Mouse (Mus musculus) frontal cortex, adult (tissue): ENCODE data around the gene Cd55b.
"Not testable (repeated sequence)": the region's sequence is repeated elsewhere in the genome, so short reads cannot be mapped to it uniquely, and the experiment has no call there.

Source experiments
- ATAC-seq: cut with Nextera tagmentation; 2 replicates; pipeline ENCODE4 v1.9.2; 2017; ENCODE audit warnings: mild to moderate bottlenecking, moderate library complexity, mixed read lengths; ENCODE audit not compliant: low TSS enrichment

Cd55b gene

DNA sequence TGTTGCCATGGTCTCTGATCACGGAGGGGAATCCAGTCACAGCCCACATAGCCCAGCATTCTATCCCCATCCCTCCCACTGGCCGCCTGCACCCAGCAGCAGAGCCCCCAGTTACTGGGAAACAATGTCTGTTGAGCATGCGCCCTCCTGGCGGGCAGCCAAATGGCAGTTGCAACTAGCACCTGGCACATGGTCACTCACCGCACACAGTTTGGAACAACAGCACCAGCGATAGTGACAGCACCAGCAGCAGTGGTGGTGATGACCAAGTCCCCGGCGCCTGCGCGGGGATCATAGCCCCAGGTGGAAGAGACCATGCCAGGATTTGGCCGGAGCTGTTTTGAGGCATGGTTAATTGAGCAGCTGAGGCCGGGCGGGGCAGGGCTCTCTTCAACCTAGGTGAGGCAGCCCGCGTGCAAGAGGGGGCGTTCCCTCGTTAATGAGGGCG is at the start of gene Cd55b:
Cd55b (minus strand) TSS at position 346 of the 448 bp plus-strand sequence.
- no peak for ATAC-seq

GRCm38 (mm10) chr1:130470074-130470473 is 47.3 kb upstream of the Cd55b start:
- no peak for ATAC-seq

DNA sequence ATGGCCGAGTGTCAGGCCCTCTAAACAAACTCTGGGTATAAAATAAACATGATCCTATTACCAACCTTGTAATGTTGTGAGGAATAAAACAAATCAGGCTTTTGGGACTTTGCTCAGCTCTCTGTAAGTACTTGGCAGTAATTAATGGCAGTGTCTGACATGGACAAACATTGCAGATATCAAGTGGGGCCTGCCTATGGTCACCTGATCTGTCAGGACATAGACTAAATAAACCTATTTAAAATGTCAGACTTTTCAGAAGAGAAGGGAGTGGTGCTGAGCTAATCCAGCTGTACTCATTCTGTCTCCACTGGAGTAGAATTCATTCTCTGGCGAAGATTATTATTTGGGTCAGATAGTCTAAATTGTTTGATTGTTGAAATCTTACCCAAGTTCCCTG is 44.6 kb upstream of the Cd55b start:
- ATAC-seq = no peak

GRCm38 (mm10) chr1:130464173-130464572 is 41.4 kb upstream of the Cd55b start:
- ATAC-seq = no peak

GRCm38 (mm10) chr1:130462867-130463266 is 40.1 kb upstream of the Cd55b start:
- ATAC-seq = peak; percentile 84

GRCm38 (mm10) chr1:130462084-130462861 is 39.5 kb upstream of the Cd55b start, which contains the start of gene Cd55:
Gene Cd55 (minus strand): TSS chr1:130462744.
- ATAC-seq = peak; percentile 92

GRCm38 (mm10) chr1:130455111-130455510 is 32.3 kb upstream of the Cd55b start:
- ATAC-seq = no peak

DNA sequence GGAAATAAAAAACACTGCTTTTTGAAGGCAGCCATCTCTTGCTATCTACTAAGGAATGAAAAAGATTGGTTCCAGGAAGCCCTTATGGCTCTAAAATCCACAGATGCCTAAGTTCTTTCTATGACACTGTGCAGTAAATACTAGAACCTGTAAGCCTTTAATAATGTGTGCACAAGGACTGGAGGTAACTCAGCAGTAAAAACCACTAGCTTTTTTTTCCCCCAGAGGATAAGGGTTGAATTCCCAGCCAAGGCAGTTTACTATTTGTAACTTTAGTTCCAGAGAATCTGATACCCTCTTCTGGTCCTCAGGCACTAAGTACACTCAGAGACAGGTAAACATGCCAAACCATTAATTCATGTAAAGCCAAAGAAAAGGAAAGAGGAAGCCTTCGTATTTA is 20.1 kb upstream of the Cd55b start:
- ATAC-seq = not testable (repeated sequence)

- no peak for ATAC-seq
Measured at GRCm38 (mm10) chr1:130430920-130431319, 8.1 kb upstream of the Cd55b start.

DNA sequence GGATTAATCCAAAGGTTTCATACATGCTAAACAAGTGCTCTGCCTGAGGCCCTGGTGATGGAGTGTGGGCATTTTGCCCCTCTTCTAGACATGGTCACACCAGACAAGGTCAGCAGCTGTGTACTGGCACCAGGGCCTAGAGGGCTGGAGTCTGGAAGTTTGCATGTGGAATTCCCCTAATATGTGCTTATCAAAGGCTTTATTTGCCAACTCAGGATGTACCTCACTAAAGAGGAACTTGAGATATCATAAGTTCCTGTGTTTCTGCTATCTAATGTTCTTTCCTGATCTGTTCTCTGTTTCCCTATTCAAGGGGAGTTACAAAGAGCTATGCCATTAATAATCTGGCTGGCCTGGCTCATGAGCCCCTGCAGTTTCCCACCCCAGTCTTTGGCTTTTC is 5.9 kb upstream of the Cd55b start:
- not testable (repeated sequence) for ATAC-seq

GRCm38 (mm10) chr1:130427175-130427853 is 4.5 kb upstream of the Cd55b start:
- ATAC-seq = not testable (repeated sequence)

- ATAC-seq = not testable (repeated sequence)
Measured at GRCm38 (mm10) chr1:130422033-130422432, 776 bp downstream of the Cd55b start.

DNA sequence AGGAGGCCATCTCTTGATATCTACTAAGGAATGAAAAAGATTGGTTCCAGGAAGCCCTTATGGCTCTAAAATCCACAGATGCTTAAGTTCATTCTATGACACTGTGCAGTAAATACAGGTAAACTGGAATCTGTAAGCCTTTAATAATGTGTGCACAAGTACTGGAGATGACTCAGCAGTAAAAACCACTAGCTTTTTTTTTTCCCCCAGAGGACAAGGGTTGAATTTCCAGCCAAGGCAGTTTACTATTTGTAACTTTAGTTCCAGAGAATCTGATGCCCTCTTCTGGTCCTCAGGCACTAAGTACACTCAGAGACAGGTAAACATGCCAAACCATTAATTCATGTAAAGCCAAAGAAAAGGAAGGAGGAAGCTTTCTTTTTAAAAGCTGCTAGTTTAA is 25.7 kb downstream of the Cd55b start:
- not testable (repeated sequence) for ATAC-seq

- not testable (repeated sequence) for ATAC-seq
Measured at GRCm38 (mm10) chr1:130387282-130387681, 35.5 kb downstream of the Cd55b start.

DNA sequence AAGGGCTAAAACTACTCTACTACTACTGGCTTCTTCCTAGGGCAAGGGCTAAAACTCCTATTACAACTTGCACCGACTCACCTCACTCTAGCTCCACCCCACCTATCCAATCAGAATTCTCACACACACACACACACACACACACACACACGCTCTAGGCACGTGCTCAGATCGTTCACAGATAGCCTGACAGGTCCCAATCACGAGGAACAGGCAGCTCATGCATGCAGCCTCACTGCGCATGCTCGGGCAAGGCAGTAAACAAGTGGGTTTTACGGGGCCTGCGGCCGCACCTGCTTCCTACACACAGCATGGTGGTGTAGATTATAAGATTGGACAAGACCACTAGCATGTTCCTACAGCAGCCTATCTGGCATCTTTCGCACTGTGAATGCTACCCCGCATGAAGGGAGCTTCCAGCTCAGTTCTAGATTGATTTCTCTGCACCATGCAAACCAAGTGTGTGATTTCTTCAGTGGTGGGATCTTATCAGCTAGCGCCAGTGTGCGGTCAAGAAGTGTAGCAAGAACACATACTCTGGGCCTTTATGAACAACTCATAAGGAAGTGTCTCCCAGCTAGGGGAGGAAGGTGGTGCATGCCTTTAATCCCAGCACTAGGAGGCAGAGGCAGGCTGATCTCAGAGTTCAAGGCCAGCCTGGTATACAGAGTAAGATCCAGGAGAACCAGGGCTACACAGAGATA is 44.9 kb downstream of the Cd55b start:
- ATAC-seq = no peak

DNA sequence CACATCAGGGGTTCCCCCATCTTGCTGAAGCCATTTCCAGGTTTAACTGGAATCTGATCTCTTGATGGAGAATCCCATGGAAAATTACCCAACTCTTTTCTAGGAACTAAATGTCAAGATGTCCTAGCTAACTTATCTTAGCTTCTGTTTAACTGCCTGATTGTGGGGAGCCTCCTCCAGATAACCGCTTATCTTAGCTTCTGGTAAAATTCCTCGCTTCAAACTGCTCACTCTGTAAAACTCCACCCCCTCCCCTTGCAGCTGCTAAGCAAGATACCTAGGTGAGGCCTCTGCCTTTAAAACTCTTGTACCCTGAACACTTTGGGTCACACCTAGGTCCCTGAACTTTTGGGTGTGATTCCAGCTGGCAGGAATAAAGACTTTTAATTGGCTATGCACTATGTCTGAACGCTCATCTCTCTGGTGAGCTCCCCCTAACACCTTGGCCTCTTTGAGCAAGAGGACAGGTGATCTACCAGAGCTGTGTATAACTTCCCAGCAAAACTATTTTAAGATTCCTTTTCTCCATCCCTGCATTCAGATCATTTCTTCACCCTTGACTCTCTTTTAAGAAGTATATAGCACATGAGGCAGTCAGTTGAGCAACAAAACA is 48.5 kb downstream of the Cd55b start:
- ATAC-seq = no peak

DNA sequence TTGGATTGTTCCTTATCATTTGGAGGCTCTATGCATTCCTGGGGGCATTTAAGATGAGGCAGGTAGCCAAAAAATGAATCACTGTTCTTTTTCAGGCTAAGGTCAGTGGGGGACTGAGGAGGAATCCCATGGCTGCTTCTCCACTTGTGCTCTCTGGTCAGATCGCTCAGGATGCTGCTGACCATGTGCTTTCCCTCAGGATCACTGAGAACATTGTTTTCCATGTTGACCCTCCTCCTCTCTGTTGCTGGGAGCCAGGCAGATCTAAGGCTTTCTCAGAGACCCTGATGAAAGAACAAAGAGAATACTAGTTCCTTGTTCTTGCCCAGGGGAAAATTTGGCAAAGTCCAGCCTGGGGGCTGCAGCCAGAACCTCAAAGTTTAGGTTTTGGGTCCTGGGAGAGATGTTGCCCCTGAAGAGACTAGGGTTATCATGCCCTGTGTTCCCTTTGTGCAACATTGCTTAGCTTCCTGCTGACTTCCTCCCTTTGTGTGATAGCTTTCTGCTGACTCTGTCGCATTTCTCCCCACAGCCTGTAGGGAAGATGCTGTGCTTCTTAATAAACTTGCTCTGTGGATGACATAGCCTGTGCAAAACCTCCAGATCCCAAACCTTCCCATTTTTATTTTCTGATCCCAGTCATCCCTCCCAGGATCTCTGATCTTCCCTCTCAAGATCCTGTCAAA is 49.3 kb downstream of the Cd55b start:
- ATAC-seq = no peak

DNA sequence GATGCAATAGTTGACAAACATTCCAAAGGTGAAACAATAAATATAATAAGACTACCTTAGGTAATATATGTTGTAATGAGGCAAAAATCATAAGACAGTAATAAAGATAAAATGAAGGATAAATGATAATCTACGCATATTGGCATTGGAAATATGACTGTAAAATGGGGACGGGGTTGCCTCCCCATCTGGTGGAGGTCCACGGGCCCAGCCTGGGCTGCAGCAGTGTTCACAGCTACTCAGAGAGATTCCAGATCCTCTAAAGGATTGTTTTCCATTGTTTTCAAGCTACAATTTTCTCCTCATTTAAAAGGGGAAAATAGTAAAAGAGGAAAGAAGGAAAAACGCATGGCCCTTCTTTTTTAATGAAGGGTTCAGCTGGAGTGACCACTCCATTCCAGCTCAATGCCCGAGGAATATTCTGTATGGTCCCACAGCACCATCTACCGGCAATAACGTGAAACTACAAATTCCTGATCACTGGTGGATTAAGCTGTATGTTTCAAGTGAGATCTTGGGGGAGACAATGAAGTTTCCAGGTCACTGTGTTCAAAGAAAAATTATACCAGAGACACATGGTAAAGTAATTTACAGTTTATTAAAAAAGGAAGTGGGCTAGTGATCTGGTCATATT is 50.8 kb downstream of the Cd55b start:
- ATAC-seq = peak; percentile 70; the same call in 1 of the 2 replicates

DNA sequence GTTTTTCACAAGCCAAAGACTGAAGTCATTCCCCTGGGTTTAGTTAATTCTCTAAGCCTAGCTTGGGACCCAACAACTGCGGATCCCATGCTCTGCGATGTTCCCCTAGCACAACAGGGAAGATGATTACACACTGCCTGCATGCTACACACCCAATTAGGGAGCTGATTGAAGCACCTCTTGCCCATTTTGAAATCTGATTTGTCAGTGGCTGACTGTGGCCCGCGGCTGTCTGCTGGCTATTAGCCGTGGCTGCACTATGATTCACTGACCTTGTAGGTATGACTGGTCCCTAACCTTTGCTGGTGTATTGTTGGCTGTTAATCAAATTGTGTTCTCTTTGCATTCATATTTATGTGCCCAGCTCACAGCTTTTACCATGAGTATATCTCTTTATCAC is 51.5 kb downstream of the Cd55b start:
- no peak for ATAC-seq

DNA sequence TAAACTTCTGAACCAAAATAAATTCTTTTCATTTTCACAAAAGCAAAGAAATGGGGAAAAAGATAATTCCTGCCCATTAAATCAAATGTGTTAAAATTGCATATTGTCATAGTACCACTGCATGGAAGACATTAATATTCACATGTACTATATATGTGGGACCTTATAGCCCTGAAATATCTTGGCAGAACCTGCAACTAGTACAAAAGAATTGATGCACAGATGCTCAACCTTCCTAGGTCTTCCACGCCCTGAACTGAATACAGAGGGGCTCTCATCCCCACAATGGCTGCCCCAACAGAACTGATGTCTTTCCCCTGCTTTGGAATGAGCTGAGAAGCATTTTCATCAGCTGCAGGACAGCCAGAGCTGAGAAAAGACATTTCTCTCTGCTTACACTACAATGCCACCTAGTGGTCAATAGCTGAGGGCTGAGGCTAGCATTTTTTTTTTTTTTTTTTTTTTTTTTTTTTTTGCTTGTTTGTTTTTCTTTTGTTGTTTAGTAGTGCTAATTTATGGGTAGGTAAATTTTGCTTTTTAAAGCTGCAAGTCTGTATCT is 72.7 kb downstream of the Cd55b start:
- peak; percentile 89 for ATAC-seq

DNA sequence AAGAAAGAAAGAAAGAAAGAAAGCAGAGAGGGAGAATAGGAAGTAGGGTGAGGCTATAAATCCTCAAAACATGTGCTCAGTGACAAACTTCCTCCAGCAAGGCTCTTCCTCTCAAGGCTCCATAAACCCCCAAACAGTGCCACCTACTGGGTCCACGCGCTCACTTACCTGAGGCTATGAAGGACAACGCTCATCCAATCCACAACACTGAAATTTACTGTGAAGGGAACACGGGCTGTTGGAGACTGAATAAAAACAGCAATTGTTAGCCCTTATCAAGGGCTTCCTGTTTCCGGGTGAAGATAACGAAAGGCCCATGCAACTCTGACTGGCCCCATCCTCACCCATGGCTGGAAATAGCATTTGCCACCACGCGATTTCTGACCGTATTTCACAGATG is 80.4 kb downstream of the Cd55b start:
- ATAC-seq = no peak
